Mouse (Mus musculus) T-cell, adult 2 months (primary cell): ENCODE results near the gene Nsd2.
"Not testable (repeated sequence)": the region's sequence is repeated elsewhere in the genome, so short reads cannot be mapped to it uniquely, and the experiment has no call there.

ENCODE experiments used
- DNase-seq: peaks from one replicate; pipeline ENCODE4 v3.0.0; 2022; ENCODE audit warnings: low spot score

The Nsd2 gene

GRCm38 (mm10) chr5:33932413-33932812, 111.9 kb downstream of the Nsd2 start:
- no peak for DNase-seq

DNA sequence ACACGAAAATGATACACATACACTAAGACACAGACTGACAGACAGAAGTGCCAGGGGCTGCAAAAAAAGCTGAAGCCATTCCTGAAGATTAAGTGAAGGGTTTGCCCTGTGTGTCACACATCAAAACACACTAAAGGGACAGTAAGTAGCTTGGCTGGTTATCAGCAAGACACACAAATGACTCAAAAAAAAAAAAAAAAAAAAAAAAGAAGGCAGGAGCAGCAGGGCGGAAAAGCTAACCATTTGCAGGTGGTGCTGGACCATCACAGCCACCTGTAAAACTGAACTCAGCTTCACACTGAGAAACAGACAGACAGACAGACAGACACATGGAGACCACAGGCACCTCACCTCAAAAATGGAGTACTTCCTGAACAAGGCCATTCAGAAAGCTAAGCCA, 113.6 kb downstream of the Nsd2 start:
- DNase-seq: no peak

DNA sequence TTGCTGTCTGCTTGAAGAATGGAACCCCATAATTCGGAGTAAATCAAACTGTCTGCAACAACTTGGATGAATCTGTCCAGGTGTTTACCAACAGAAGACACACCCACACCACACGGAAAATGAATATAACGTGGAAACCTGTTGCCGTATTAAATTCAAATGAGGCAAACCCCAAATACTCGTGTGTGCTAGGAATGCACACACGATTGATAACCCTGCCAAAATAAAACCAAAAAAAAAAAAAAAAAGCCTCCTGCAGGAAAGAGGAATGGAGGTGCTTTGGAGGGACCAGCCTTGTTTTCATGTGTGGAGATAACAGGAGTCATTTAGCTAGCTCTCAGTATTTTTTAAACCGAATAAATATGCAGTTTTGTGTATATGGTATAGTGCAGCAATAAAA, 114.4 kb downstream of the Nsd2 start:
- DNase-seq: no peak

- peak; percentile 53 for DNase-seq
Measured at GRCm38 (mm10) chr5:33935700-33936111, 115.2 kb downstream of the Nsd2 start.

DNA sequence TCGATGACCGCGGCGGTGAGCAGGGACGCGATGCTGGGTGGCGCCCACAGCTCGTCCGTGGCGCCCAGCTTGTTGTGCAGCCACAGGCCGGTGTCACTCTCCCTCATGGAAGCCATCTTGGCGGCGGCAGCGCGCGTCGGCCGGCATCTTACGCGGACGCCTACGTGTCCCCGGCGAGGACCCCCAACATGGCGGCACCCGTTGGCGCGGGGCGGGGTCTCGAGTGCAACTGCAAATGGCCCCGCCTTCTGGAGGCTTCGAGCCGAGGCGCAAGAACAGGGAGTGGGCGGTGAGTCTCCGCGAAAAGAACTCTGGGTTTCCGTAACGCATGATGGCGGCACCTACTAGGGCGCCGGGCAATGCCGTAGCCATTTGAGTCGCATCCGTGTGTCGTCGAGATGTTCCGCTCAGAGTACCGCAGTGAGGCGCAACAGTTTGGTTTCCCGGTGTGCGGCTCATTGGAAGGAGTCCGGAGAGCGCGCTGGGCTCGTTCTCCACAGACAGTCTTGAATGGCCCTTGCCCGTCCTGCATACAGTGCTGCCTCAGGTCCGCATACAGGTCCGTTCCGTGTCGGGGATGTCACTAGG, 115.7 kb downstream of the Nsd2 start, which contains the start of gene Nelfa:
TSS of gene Nelfa (minus strand) at position 294 of the 588 bp plus-strand sequence.
- DNase-seq: peak; percentile 99

- DNase-seq: no peak
Measured at GRCm38 (mm10) chr5:33937230-33937629, 116.7 kb downstream of the Nsd2 start.

- peak; percentile 14 for DNase-seq
Measured at GRCm38 (mm10) chr5:33938448-33938847, 117.9 kb downstream of the Nsd2 start.

- DNase-seq: not testable (repeated sequence)
Measured at GRCm38 (mm10) chr5:33947035-33947434, 126.5 kb downstream of the Nsd2 start.
